Mouse (Mus musculus) layer of hippocampus, adult 2 months (tissue): ENCODE data around the gene Pef1. TPM values are rescaled to one million over a fixed set of nuclear protein-coding genes. Genes with fewer than 3 reads are reported as not detected.

ENCODE experiments used
- DNase-seq, 2 experiments: peaks; one replicate each; pipeline ENCODE4 v3.0.0; 2022; ENCODE audit warnings: low spot score in 2 of 2
- H3K27ac ChIP-seq: fragments of 200-600 bp; 2 replicates; pipeline ENCODE4 v1.8.1; 2022
- H3K4me3 ChIP-seq: fragments of 200-600 bp; 2 replicates; pipeline ENCODE4 v1.8.1; 2022; ENCODE audit warnings: mild to moderate bottlenecking
- CTCF ChIP-seq: fragments of 200-600 bp; conservative IDR thresholded peaks from 2 replicates; pipeline ENCODE4 v1.8.1; 2022; ENCODE audit warnings: antibody characterized with exemption, mild to moderate bottlenecking, moderate library complexity
- total RNA-seq, 2 experiments: library from RNA; stranded (reverse); gene quantifications; 2 replicates each; pipeline ENCODE4 v1.2.3; 2021

Gene Pef1
- total RNA-seq, 2 experiments from 2014 or later, result 64.7 to 72.0 TPM

- DNase-seq, result peak; percentile 100
- TF ChIP-seq CTCF, result no peak
- Histone ChIP-seq H3K27ac (peak overlapping the region; percentile 94), H3K4me3 (peak overlapping the region; percentile 76)
Measured at GRCm38 (mm10) chr4:130107444-130108131, 5.2 kb downstream of the Pef1 start.

GRCm38 (mm10) chr4:130108929-130109328 is 6.6 kb downstream of the Pef1 start:
- DNase-seq, result no peak
- Histone ChIP-seq H3K27ac (no peak overlapping the region; the same call in 1 of the 2 replicates), H3K4me3 (no peak overlapping the region)
- TF ChIP-seq CTCF, result no peak

GRCm38 (mm10) chr4:130109666-130110065 is 7.3 kb downstream of the Pef1 start:
- no peak overlapping the region for H3K4me3 ChIP-seq
- H3K27ac ChIP-seq, result 0 out of 2 replicates have a peak overlapping the region, but pooled peaks have one; percentile 18
- no peak for TF ChIP-seq CTCF
- DNase-seq, result no peak

DNA sequence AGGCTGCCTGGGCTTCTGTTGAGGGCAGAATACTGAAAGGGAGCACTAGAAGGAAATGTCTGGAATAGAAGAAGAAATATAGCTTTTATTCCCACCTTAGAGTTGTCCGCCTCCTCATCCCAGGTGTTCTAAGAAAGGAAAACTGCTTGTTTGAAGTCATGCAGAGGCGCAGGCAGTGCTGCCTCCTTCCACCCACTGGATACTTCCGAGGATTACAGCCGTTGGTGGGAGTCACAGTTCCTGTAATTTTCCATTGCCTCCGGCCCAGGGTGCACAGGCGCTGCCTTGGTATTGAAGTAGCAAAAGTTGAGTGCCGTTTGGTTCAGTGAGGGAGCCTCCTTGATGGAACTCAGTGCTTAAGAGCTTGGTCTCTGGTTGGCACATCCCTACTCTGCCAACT is 7.7 kb downstream of the Pef1 start:
- TF ChIP-seq CTCF, result no peak
- Histone ChIP-seq H3K27ac (peak overlapping the region; percentile 76; the same call in 1 of the 2 replicates), H3K4me3 (no peak overlapping the region)
- no peak for DNase-seq

GRCm38 (mm10) chr4:130112299-130112698 is 9.9 kb downstream of the Pef1 start:
- no peak overlapping the region for H3K4me3 ChIP-seq
- peak in 1 of 2 experiments; percentile 47 for DNase-seq
- TF ChIP-seq CTCF, result no peak
- H3K27ac ChIP-seq, result peak overlapping the region; percentile 76

DNA sequence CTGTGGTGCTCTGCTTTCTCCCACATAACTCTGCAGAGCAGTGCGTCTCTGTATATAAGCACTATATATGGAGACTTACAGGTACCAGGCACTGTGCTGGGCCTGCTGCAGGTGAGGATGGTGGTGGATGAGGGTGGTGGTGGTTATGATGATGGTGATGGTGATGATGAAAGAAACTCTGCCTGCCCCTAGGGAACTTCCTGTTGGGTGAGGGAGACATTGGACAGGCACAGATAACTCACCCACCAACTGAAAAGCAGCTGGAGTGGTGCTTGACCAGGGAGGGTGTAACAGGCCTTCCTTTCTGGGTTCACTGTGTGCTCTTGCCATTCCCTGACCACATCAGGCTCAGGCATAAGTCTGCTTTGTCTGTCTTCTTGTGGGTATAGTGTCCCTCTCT is 10.4 kb downstream of the Pef1 start:
- no peak for DNase-seq
- Histone ChIP-seq H3K4me3 (no peak overlapping the region), H3K27ac (peak overlapping the region; percentile 76; the same call in 1 of the 2 replicates)
- no peak for TF ChIP-seq CTCF

GRCm38 (mm10) chr4:130120752-130121151 is 18.4 kb downstream of the Pef1 start:
- Histone ChIP-seq H3K4me3 (no peak overlapping the region), H3K27ac (no peak overlapping the region)
- DNase-seq, result no peak
- TF ChIP-seq CTCF, result no peak

GRCm38 (mm10) chr4:130121560-130121959 is 19.2 kb downstream of the Pef1 start:
- H3K27ac ChIP-seq, result no peak overlapping the region
- no peak for DNase-seq
- no peak for TF ChIP-seq CTCF

DNA sequence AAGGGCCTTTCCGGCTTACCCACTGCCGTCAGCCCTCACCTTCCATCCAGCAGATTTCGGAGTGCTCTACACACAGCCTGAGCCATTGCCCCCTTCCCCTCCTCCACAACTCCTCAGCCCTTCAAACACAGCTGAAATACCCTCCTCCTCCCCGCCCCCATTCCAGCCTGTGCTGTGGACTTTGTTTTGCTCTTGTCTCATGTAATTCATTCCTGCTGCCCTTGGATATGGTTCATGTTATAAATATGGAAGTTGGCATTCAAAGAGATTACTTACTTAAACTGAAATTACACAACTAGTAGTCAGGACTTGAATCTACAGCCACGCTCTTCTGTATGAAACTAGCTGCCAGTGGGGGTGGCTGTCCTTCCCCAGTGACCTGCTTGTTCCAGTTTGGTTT is 20.7 kb downstream of the Pef1 start:
- H3K27ac ChIP-seq, result peak overlapping the region; percentile 55; the same call in 1 of the 2 replicates
- no peak for DNase-seq
- H3K4me3 ChIP-seq, result no peak overlapping the region
- TF ChIP-seq CTCF, result no peak

More at GRCm38 (mm10) chr4:130121560-130121959, 19.2 kb downstream of the Pef1 start:
- H3K4me3 ChIP-seq, result no peak overlapping the region

- no peak for DNase-seq
- no peak overlapping the region for H3K27ac ChIP-seq
- no peak for TF ChIP-seq CTCF
- no peak overlapping the region for H3K4me3 ChIP-seq
Measured at GRCm38 (mm10) chr4:130124110-130124509, 21.8 kb downstream of the Pef1 start.

GRCm38 (mm10) chr4:130125164-130125563 is 22.8 kb downstream of the Pef1 start:
- TF ChIP-seq CTCF, result no peak
- no peak for DNase-seq

DNA sequence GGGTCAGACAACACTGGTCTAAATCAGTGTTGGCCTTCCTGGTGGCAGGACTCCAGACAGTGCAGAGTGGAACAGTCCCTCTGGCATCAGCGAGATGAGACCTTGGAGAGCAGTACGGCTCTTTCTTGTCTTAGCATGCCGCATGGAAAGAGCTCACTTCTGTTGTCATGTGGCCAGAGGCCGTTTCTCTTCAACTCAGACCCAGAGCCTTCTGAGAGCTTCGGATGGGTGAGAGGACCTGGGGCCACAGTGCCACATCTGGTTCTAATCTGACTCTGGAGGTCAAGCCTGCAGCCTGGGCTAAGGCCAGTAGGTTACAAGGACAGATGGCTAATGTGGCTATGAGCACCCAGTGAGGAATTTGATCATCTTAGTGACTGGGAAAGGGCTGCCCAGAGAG is 23.6 kb downstream of the Pef1 start:
- DNase-seq, result no peak
- Histone ChIP-seq H3K4me3 (no peak overlapping the region), H3K27ac (no peak overlapping the region)
- no peak for TF ChIP-seq CTCF

More at GRCm38 (mm10) chr4:130125164-130125563, 22.8 kb downstream of the Pef1 start:
- Histone ChIP-seq H3K27ac (no peak overlapping the region), H3K4me3 (no peak overlapping the region)

DNA sequence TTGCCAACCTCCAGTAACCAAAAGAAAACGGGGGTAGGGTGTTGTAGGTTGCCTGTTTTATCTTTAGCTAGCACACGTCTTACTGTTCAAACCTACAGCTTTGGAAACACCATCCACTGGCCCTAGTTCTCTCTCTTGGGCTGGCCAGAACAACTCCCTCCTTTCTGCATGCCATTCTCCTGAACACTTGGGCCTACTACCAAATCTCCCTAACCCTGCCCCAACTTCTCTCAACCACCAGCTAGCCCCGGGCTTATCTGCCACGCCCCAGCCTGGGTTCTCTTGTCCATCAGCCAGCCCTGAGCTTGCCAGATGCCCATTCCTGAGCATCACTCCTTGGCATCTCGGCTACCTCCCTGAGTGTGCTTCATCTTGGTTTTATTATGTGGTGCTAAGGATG is 26.5 kb downstream of the Pef1 start:
- Histone ChIP-seq H3K27ac (no peak overlapping the region), H3K4me3 (no peak overlapping the region)
- no peak for DNase-seq
- TF ChIP-seq CTCF, result no peak

GRCm38 (mm10) chr4:130130082-130130481 is 27.7 kb downstream of the Pef1 start:
- Histone ChIP-seq H3K4me3 (no peak overlapping the region), H3K27ac (no peak overlapping the region)
- TF ChIP-seq CTCF, result no peak
- no peak for DNase-seq
